Mouse (Mus musculus) cerebellum, adult (tissue): ENCODE measurements around the gene Alg9.

Source experiments
- ATAC-seq: cut with Nextera tagmentation; 2 replicates; pipeline ENCODE4 v1.9.2; 2017; ENCODE audit warnings: mild to moderate bottlenecking, moderate library complexity, mixed read lengths; ENCODE audit not compliant: insufficient number of reproducible peaks, low FRiP score, low TSS enrichment

The Alg9 gene

GRCm38 (mm10) chr9:50753947-50754346, 20.9 kb upstream of the Alg9 start:
- no peak for ATAC-seq

- ATAC-seq, result no peak
These were observed 18.1 kb upstream of the Alg9 start for GRCm38 (mm10) chr9:50756711-50757110.

- ATAC-seq, result no peak
These were observed 13.1 kb upstream of the Alg9 start for GRCm38 (mm10) chr9:50761520-50762243.

GRCm38 (mm10) chr9:50763331-50763730, 11.5 kb upstream of the Alg9 start:
- no peak for ATAC-seq

- 0 out of 2 replicates have a peak, but pooled peaks have one; percentile 21 for ATAC-seq
These were observed 7.2 kb upstream of the Alg9 start for GRCm38 (mm10) chr9:50767531-50768106.

- peak; percentile 90 for ATAC-seq
These were observed 6.5 kb upstream of the Alg9 start, which contains the start of gene Fdxacb1 for GRCm38 (mm10) chr9:50768107-50769002. TSS of gene Fdxacb1 (plus strand) at chr9:50768236.

- no peak for ATAC-seq
These were observed 4.8 kb upstream of the Alg9 start for GRCm38 (mm10) chr9:50770011-50770410.

- no peak for ATAC-seq
These were observed 775 bp upstream of the Alg9 start for GRCm38 (mm10) chr9:50774026-50774462.

- no peak; the same call in 1 of the 2 replicates for ATAC-seq
These were observed 875 bp downstream of the Alg9 start for GRCm38 (mm10) chr9:50775662-50776126.

- ATAC-seq, result no peak
These were observed 1.4 kb downstream of the Alg9 start for GRCm38 (mm10) chr9:50776162-50776760.

GRCm38 (mm10) chr9:50782155-50782554, 7.3 kb downstream of the Alg9 start:
- no peak for ATAC-seq

- no peak for ATAC-seq
These were observed 20.4 kb downstream of the Alg9 start for GRCm38 (mm10) chr9:50795266-50795665.

- no peak for ATAC-seq
These were observed 22.0 kb downstream of the Alg9 start for GRCm38 (mm10) chr9:50796776-50797175.

- no peak for ATAC-seq
These were observed 22.8 kb downstream of the Alg9 start for GRCm38 (mm10) chr9:50797641-50798040.

- no peak for ATAC-seq
These were observed 23.5 kb downstream of the Alg9 start for GRCm38 (mm10) chr9:50798368-50798767.

- ATAC-seq, result no peak
These were observed 26.2 kb downstream of the Alg9 start for GRCm38 (mm10) chr9:50800985-50801384.

- no peak for ATAC-seq
These were observed 28.3 kb downstream of the Alg9 start for GRCm38 (mm10) chr9:50803055-50803671.

GRCm38 (mm10) chr9:50808471-50808870, 33.7 kb downstream of the Alg9 start:
- ATAC-seq, result no peak

- ATAC-seq, result no peak
These were observed 34.3 kb downstream of the Alg9 start for GRCm38 (mm10) chr9:50809146-50809545.

GRCm38 (mm10) chr9:50811187-50811586, 36.4 kb downstream of the Alg9 start:
- no peak for ATAC-seq
